Mouse (Mus musculus) hindbrain, embryonic 16.5 days (tissue): ENCODE data around the gene Gm17409. TPM values are rescaled to one million over a fixed set of nuclear protein-coding genes. Genes with fewer than 3 reads are reported as not detected.

Experiments
- ATAC-seq: fragments of 200-750 bp; cut with Nextera tagmentation; 2 replicates; pipeline ENCODE4 v1.8.0; 2017; ENCODE audit warnings: moderate TSS enrichment, moderate library complexity
- H3K27ac ChIP-seq: fragments of 300-500 bp; sonication (generic); 2 replicates; pipeline ENCODE4 v1.5.1; 2014; ENCODE audit warnings: low read depth, mild to moderate bottlenecking, control low read depth, low read length, moderate library complexity
- H3K27me3 ChIP-seq: fragments of 300-500 bp; sonication (generic); replicated peaks from 2 replicates; pipeline ENCODE4 v1.6.1; 2014; ENCODE audit warnings: low read length; ENCODE audit not compliant: control insufficient read depth, insufficient read depth
- H3K36me3 ChIP-seq: fragments of 300-500 bp; sonication (generic); 2 replicates; pipeline ENCODE4 v1.6.1; 2014; ENCODE audit warnings: mild to moderate bottlenecking, low read length, moderate library complexity, mixed read lengths; ENCODE audit not compliant: control insufficient read depth, insufficient read depth
- H3K4me1 ChIP-seq: fragments of 300-500 bp; sonication (generic); 2 replicates; pipeline ENCODE4 v1.6.1; 2014; ENCODE audit warnings: low read depth, low read length; ENCODE audit not compliant: control insufficient read depth, insufficient read depth
- H3K4me2 ChIP-seq: fragments of 300-500 bp; sonication (generic); 2 replicates; pipeline ENCODE4 v1.6.1; 2014; ENCODE audit warnings: mild to moderate bottlenecking, low read length, control low read depth, moderate library complexity
- H3K4me3 ChIP-seq: fragments of 300-500 bp; sonication (generic); 2 replicates; pipeline ENCODE4 v1.5.1; 2014; ENCODE audit warnings: mild to moderate bottlenecking, low read length, control low read depth, moderate library complexity
- H3K9ac ChIP-seq: fragments of 300-500 bp; sonication (generic); 2 replicates; pipeline ENCODE4 v1.6.1; 2014; ENCODE audit warnings: low read depth, mild to moderate bottlenecking, control low read depth, low read length, moderate library complexity
- H3K9me3 ChIP-seq: fragments of 300-500 bp; sonication (generic); 2 replicates; pipeline ENCODE4 v1.6.1; 2014; ENCODE audit warnings: mild to moderate bottlenecking, low read length, moderate library complexity; ENCODE audit not compliant: control insufficient read depth
- WGBS: fragments of 180-500 bp; shearing (Covaris S2); extraction: QIAGEN DNeasy Blood & Tissue Kit; methylation state at CpG from one replicate; pipeline ENCODE4 v1.1.7; 2014; 5-methylcytosine and 5-hydroxymethylcytosine counted together
- polyA plus RNA-seq: library from polyadenylated mRNA; unstranded; fragments of >200 nt; fragmentation: Nextera tagmentation; extraction: Ambion mirVana; gene quantifications from 2 replicates; pipeline ENCODE4 v1.2.1, GENCODE M21; 2015

Gene Gm17409
- polyA plus RNA-seq, 1 experiment from 2014 or later, result not detected

DNA sequence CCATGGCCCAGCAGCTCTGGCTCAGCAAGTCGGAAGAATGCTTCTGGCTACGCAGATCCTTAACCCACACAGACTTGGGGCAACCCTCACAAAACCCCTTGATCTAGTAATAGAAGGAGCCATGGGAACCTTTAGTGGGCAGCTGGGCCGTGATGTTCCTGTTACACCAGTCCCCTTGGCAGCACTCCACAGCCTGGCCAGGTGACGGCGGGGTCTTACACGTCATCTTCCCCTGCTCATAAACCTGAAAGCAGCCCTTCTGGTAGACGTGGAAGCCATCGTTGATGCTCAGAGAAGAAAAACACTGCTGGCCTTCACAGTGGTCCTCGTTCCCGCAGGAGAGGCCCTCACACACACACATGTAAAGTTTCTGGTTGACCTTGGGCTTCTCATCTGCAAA lies 9.6 kb downstream of the Gm17409 start:
- no peak overlapping the region for H3K9ac ChIP-seq
- H3K9me3 ChIP-seq, result no peaks in the 10 kb centered on the region
- ATAC-seq, result no peak
- no peaks in the 10 kb centered on the region for H3K36me3 ChIP-seq
- H3K27ac ChIP-seq, result no peak overlapping the region
- H3K4me2 ChIP-seq, result no peak overlapping the region
- H3K4me1 ChIP-seq, result peaks cover 3% of the 10 kb centered on the region
- WGBS, result 73% methylated on average over 10 of the region's 10 CpGs
- H3K4me3 ChIP-seq, result no peak overlapping the region
- no peaks in the 10 kb centered on the region for H3K27me3 ChIP-seq

DNA sequence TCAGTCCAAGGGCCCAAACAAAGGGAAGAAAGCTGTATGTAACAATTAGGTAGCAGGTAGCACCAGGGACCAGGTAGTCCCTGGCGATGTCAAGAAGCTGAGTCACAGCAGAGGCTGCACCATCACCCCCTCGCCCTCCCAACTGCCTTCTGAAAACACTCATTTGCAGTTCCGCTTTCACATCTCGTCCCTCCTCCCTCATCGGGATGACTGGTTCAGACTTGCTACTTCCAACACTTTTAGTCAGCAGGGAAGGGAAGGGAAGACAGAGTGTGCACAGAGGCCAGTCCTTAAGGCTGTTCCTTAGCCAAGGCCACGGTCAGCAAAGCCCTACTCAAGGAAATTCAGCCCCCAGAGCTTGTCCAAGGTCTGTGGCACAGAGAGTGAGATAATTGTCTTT lies 10.8 kb downstream of the Gm17409 start:
- H3K9ac ChIP-seq, result no peak overlapping the region

DNA sequence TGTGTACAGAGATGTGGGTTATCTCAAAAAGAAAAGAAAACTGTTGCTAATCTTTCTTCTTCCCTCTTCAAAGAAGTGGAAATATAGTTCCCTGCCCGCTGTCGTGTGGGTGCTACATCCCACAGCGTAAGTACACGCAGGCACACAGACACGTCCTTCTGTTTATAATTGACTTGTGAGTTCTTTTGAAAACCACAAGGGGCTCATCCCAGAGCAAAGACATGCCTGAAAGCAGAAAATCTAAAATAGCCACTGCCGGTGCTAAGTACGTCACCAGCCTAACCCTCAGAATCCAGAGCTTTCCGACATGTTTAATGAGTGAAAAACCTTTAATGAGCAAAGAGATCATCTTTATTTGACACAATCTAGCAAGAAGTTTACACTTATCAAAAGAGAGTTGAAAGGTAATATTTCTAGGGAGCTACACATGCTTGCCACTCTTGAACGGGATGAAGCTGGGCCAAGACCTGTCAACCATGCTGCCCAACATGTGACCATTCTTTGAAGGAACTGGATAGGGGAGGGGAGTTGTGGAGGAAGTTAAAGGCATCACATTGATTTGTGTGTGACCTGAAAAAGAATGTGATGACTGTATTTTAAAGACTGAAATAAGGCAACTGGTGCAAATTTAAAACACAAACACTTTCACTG lies 11.7 kb downstream of the Gm17409 start:
- no peak for ATAC-seq
- H3K27ac ChIP-seq, result no peak overlapping the region
- H3K36me3 ChIP-seq, result no peaks in the 10 kb centered on the region

More for the DNA sequence above, 10.8 kb downstream of the Gm17409 start:
- Histone ChIP-seq H3K27ac (no peak overlapping the region), H3K9me3 (no peaks in the 10 kb centered on the region), H3K4me3 (no peak overlapping the region), H3K36me3 (no peaks in the 10 kb centered on the region), H3K27me3 (no peaks in the 10 kb centered on the region), H3K4me1 (peaks cover 10% of the 10 kb centered on the region), H3K4me2 (no peak overlapping the region)
- WGBS, result 84% methylated on average over 6 of the region's 6 CpGs
- ATAC-seq, result no peak

DNA sequence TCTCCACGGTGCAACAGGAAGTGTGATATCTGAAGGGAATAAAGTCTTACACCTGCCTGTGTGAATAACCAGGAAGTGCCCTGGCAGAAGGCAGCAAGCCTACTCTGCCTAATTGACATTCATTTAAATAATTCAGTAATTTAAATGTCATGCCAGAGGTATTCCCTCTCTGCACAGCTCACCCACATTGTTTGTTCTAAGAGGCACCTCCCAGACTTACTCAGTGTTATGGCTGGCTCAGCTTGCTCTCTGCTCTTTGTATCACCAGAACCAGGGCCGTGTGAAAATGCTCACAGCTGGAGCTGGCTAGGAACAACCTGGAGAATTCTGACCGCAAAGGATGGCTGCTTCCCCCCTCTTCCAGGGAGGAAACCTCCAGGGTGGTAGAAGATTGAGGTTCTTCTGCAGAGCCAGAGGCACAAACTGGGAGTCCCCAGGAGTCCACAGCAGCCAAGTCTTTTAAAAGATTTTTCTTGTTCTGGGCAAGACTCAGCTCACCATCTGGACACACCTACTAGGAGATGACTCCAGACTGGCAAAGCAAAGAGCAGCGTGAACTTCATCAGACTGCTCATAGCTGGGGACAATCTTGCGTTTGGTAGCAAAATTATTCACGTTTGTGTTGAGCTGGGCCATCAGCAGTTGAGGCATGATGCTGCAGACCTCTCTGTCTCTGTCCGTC lies 14.5 kb downstream of the Gm17409 start:
- no peaks in the 10 kb centered on the region for H3K9me3 ChIP-seq
- no peak overlapping the region for H3K9ac ChIP-seq
- 62% methylated on average over 7 of the region's 7 CpGs for WGBS
- H3K4me2 ChIP-seq, result no peak overlapping the region
- peaks cover 14% of the 10 kb centered on the region for H3K4me1 ChIP-seq
- no peaks in the 10 kb centered on the region for H3K27me3 ChIP-seq
- no peaks in the 10 kb centered on the region for H3K36me3 ChIP-seq
- no peak overlapping the region for H3K4me3 ChIP-seq
- 0 out of 2 replicates have a peak, but pooled peaks have one; percentile 28 for ATAC-seq
- peak overlapping the region; percentile 29; the same call in 1 of the 2 replicates for H3K27ac ChIP-seq

More for the DNA sequence above, 11.7 kb downstream of the Gm17409 start:
- Histone ChIP-seq H3K9me3 (no peaks in the 10 kb centered on the region), H3K4me2 (no peak overlapping the region), H3K27me3 (no peaks in the 10 kb centered on the region), H3K9ac (no peak overlapping the region), H3K4me3 (no peak overlapping the region), H3K4me1 (peaks cover 10% of the 10 kb centered on the region)
- 77% methylated on average over 9 of the region's 9 CpGs for WGBS

DNA sequence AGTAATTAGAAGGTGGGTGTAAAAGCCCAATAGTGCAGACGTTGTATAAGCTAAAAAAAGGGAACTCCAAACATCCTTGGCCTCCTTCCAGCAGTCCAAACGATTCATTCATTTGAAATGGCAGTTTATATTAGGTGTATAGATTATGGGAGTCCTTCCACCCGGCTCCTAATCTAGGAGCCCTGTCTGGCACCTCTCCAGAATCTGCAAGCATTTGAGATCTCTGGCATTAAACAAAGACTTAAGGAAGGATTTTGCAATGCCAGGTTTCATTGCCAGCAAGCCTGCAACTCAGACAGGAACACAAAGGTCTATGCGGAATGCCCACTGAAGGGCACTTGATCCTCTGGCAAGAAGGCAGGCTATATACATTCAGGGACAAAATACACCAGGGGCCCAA lies 15.2 kb downstream of the Gm17409 start:
- H3K27ac ChIP-seq, result no peak overlapping the region
- H3K27me3 ChIP-seq, result no peaks in the 10 kb centered on the region
- peaks cover 14% of the 10 kb centered on the region for H3K4me1 ChIP-seq
- H3K4me3 ChIP-seq, result no peak overlapping the region
- no peak overlapping the region for H3K4me2 ChIP-seq
- no peak overlapping the region for H3K9ac ChIP-seq
- ATAC-seq, result no peak
- WGBS, result 46% methylated on average over 4 of the region's 4 CpGs
- H3K9me3 ChIP-seq, result no peaks in the 10 kb centered on the region
- H3K36me3 ChIP-seq, result no peaks in the 10 kb centered on the region

DNA sequence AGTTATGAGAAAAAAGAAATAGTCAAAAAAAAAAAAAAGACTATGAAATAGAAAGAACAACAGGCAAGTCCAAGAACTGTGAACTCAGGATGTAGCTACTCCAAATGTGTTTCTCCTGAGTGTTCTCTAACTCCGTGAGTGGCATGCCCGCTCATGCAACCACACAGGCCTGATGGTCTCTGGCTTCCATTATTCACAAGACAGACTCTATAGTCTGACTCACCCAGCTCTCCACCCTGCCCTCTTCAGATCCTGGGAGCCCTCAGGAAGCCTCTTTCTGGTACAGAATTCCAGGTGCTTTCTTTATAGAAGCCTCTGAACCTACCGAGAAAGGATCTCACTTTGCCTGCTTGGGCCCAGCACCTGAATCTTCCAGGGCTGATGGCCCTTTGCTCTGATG lies 15.8 kb downstream of the Gm17409 start:
- H3K4me3 ChIP-seq, result no peak overlapping the region
- H3K27ac ChIP-seq, result no peak overlapping the region
- no peaks in the 10 kb centered on the region for H3K9me3 ChIP-seq

DNA sequence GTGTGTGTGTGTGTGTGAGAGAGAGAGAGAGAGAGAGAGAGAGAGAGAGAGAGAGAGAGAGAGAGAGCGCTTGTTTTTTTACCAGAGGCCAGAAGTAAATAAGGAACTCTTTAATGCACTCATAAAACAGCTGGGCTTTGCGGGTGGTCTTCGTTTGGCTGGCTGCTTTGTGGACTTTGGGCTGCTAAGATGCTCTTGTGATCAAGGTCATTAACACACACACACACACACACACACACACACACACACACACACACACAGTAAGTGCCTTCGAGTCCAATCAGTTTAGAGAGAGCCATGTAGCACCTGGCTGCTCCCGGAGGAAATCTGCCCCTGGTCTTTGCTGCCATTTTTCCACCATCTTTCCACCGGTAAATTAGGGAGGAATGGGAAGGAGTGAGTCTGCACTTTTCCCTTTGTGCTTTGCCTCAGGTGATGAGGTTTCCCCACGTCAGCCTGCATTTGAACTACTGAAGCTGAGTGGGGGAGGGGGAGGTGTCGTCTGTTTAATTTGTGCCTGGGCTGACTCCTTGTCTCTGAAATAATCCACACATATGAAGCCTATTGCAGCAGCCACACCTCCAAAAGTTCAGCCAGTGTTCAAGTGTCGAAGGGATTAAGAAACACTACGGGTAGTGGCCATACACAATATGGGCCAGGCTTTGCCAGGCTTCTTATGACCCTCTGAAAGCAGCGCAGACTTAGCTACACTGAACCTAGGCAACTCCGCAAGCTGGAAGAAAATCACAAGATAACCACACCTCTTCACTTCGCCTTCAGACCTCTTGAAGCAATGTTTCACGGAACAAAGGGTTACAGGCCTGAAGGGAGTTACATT lies 16.7 kb downstream of the Gm17409 start:
- H3K27ac ChIP-seq, result no peak overlapping the region
- H3K4me1 ChIP-seq, result peaks cover 14% of the 10 kb centered on the region
- 61% methylated on average over 14 of the region's 14 CpGs for WGBS
- H3K4me2 ChIP-seq, result no peak overlapping the region
- no peaks in the 10 kb centered on the region for H3K9me3 ChIP-seq
- ATAC-seq, result 0 out of 2 replicates have a peak, but pooled peaks have one; percentile 40
- no peaks in the 10 kb centered on the region for H3K27me3 ChIP-seq
- no peak overlapping the region for H3K9ac ChIP-seq
- no peaks in the 10 kb centered on the region for H3K36me3 ChIP-seq
- H3K4me3 ChIP-seq, result no peak overlapping the region

More for the DNA sequence above, 15.8 kb downstream of the Gm17409 start:
- Histone ChIP-seq H3K27me3 (no peaks in the 10 kb centered on the region), H3K4me1 (peaks cover 14% of the 10 kb centered on the region), H3K9ac (no peak overlapping the region), H3K36me3 (no peaks in the 10 kb centered on the region), H3K4me2 (no peak overlapping the region)
- no peak for ATAC-seq
- 87% methylated on average over 3 of the region's 3 CpGs for WGBS

DNA sequence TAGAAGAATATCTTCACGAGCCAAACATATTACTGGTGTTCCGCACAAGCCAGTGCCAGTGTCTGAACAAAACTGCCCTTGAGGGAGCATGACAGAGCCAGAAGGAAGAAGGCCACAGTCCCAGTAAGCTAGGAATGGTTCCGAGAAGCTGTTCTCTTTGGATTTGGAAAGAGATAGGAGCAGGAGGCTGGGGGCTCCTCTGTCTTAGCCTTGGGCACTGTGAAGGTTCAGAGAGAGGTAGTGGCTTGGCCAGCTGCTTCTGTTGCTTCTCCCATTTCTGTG lies 17.3 kb downstream of the Gm17409 start:
- Histone ChIP-seq H3K27ac (no peak overlapping the region), H3K9me3 (no peaks in the 10 kb centered on the region), H3K4me2 (no peak overlapping the region), H3K4me1 (peaks cover 14% of the 10 kb centered on the region), H3K36me3 (no peaks in the 10 kb centered on the region), H3K4me3 (no peak overlapping the region), H3K9ac (no peak overlapping the region), H3K27me3 (no peaks in the 10 kb centered on the region)
- no peak for ATAC-seq
- 72% methylated on average over 3 of the region's 3 CpGs for WGBS

DNA sequence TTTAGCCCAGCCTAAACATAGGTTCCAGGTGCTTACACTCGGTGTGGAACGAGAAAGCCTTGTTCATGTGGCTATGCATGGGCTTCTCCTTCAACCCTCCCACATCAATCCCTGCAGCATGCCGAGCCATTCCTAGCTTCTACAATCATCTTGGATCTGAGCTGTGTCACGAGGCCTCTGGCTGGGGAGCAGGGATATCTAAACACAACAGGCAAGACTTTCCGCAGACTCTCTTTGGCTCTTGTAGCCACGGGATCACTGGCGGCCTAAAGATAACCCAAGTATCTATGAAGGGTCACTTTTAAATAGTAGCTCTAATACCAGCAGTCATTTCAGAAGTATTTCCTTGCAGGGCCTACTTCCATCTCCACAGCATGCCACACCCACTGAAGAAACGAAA lies 18.5 kb downstream of the Gm17409 start:
- no peak for ATAC-seq
- H3K4me3 ChIP-seq, result no peak overlapping the region
- H3K4me1 ChIP-seq, result peaks cover 14% of the 10 kb centered on the region
- no peaks in the 10 kb centered on the region for H3K36me3 ChIP-seq
- no peak overlapping the region for H3K27ac ChIP-seq
- H3K9me3 ChIP-seq, result no peaks in the 10 kb centered on the region
- H3K4me2 ChIP-seq, result no peak overlapping the region
- WGBS, result 93% methylated on average over 8 of the region's 8 CpGs
- no peak overlapping the region for H3K9ac ChIP-seq
- no peaks in the 10 kb centered on the region for H3K27me3 ChIP-seq
